Mouse (Mus musculus) CH12.LX (cell line): ENCODE measurements at regions not wholly inside any gene's neighbourhood (a gene's known extent, or its start where the extent isn't known, plus 50 kb on each side); places are given as distances from the start of the nearest gene placed in this dataset.
"Not testable (repeated sequence)": the region's sequence is repeated elsewhere in the genome, so short reads cannot be mapped to it uniquely, and the experiment has no call there.

Experiments used
- DNase-seq: peaks from one replicate; pipeline ENCODE4 v3.0.0-alpha.2; 2013; ENCODE audit errors: extremely low read depth
- H3K27ac ChIP-seq: 2 replicates; pipeline ENCODE4 v1.5.1; 2012; ENCODE audit warnings: low read depth, mild to moderate bottlenecking, control low read depth, moderate library complexity; ENCODE audit not compliant: insufficient read depth
- H3K27me3 ChIP-seq: replicated peaks from 2 replicates; pipeline ENCODE3; 2012; ENCODE audit warnings: inconsistent platforms
- H3K36me3 ChIP-seq, 2 experiments: replicated peaks in 1 of 2; 2 replicates each; pipeline versions ENCODE3 to v1.6.1; 2012; ENCODE audit warnings: inconsistent platforms in 1 of 2, low read length in 1 of 2, mild to moderate bottlenecking in 1 of 2, mixed read lengths in 1 of 2, moderate library complexity in 1 of 2; ENCODE audit not compliant: control insufficient read depth in 1 of 2, insufficient read depth in 1 of 2
- H3K4me1 ChIP-seq, 2 experiments: 2 replicates each; pipeline ENCODE4 v1.6.1; 2012; ENCODE audit warnings: inconsistent platforms in 1 of 2, moderate library complexity in 1 of 2; ENCODE audit not compliant: insufficient read depth in 2 of 2, control insufficient read depth in 1 of 2
- H3K4me2 ChIP-seq: 2 replicates; pipeline ENCODE4 v1.6.1; 2012; ENCODE audit warnings: low read depth, mild to moderate bottlenecking, control low read depth; ENCODE audit not compliant: poor library complexity, insufficient read depth, severe bottlenecking
- H3K4me3 ChIP-seq, 3 experiments: fragments of 150-350 bp in 1 of 3; sonication (generic) in 1 of 3; replicated peaks in 1 of 3; 2 replicates each; pipeline versions ENCODE3 to v1.5.1; 2011 to 2012; ENCODE audit warnings: low read depth in 2 of 3, low read length in 2 of 3, mild to moderate bottlenecking in 2 of 3, moderate library complexity in 2 of 3, control low read depth in 1 of 3, improper control_type of control experiment in 1 of 3, inconsistent platforms in 1 of 3, mixed read lengths in 1 of 3; ENCODE audit not compliant: poor library complexity in 1 of 3
- H3K79me2 ChIP-seq: replicated peaks from 2 replicates; pipeline ENCODE4 v1.6.1; 2012; ENCODE audit warnings: mild to moderate bottlenecking, moderate library complexity; ENCODE audit not compliant: control insufficient read depth, poor library complexity, insufficient read depth, severe bottlenecking; ENCODE audit errors: extremely low read depth
- H3K9ac ChIP-seq: 2 replicates; pipeline ENCODE4 v1.6.1; 2012; ENCODE audit warnings: low read depth, mild to moderate bottlenecking, control low read depth, moderate library complexity; ENCODE audit not compliant: insufficient read depth
- H3K9me3 ChIP-seq: replicated peaks from 2 replicates; pipeline ENCODE3; 2012; ENCODE audit warnings: low read length, inconsistent platforms, mixed read lengths
- BHLHE40 ChIP-seq: IDR thresholded peaks from 2 replicates; pipeline ENCODE4 v1.6.1; 2011; ENCODE audit warnings: mild to moderate bottlenecking, low read depth, low read length, improper control_type of control experiment
- CHD1 ChIP-seq: IDR thresholded peaks from 2 replicates; pipeline ENCODE4 v1.6.1; 2012; ENCODE audit warnings: low read depth, low read length, improper control_type of control experiment, inconsistent platforms
- CHD2 ChIP-seq: IDR thresholded peaks from 2 replicates; pipeline ENCODE4 v1.6.1; 2011; ENCODE audit warnings: low read length, improper control_type of control experiment
- CTCF ChIP-seq, 2 experiments: IDR thresholded peaks in 1 of 2; conservative IDR thresholded peaks in 1 of 2; 2 replicates each; pipeline ENCODE4 v1.5.1; 2011 to 2012; ENCODE audit warnings: low read depth in 2 of 2, low read length in 2 of 2, improper control_type of control experiment in 1 of 2, inconsistent platforms in 1 of 2, mild to moderate bottlenecking in 1 of 2, moderate library complexity in 1 of 2
- E2F4 ChIP-seq: IDR thresholded peaks from 2 replicates; pipeline ENCODE4 v1.6.1; 2011; ENCODE audit warnings: low read depth, low read length, improper control_type of control experiment; ENCODE audit not compliant: insufficient replicate concordance
- ELF1 ChIP-seq: IDR thresholded peaks from 2 replicates; pipeline ENCODE4 v1.6.1; 2014; ENCODE audit warnings: low read depth, mild to moderate bottlenecking, inconsistent platforms, low read length, improper control_type of control experiment
- ETS1 ChIP-seq: conservative IDR thresholded peaks from 2 replicates; pipeline ENCODE4 v1.6.1; 2012; ENCODE audit warnings: low read depth, mild to moderate bottlenecking, inconsistent platforms, low read length, improper control_type of control experiment, moderate library complexity
- HCFC1 ChIP-seq: IDR thresholded peaks from 2 replicates; pipeline ENCODE4 v1.6.1; 2012; ENCODE audit warnings: low read depth, mild to moderate bottlenecking, inconsistent platforms, low read length, improper control_type of control experiment
- IRF4 ChIP-seq: IDR thresholded peaks from 2 replicates; pipeline ENCODE4 v1.6.1; 2014; ENCODE audit warnings: low read depth, mild to moderate bottlenecking, inconsistent platforms, low read length, improper control_type of control experiment
- JUND ChIP-seq: conservative IDR thresholded peaks from 2 replicates; pipeline ENCODE4 v1.6.1; 2011; ENCODE audit warnings: low read depth, low read length, improper control_type of control experiment
- MEF2A ChIP-seq: IDR thresholded peaks from 2 replicates; pipeline ENCODE4 v1.6.1; 2014; ENCODE audit warnings: low read depth, mild to moderate bottlenecking, inconsistent platforms, low read length, improper control_type of control experiment, borderline replicate concordance
- MXI1 ChIP-seq: IDR thresholded peaks from 2 replicates; pipeline ENCODE4 v1.6.1; 2011; ENCODE audit warnings: mild to moderate bottlenecking, low read depth, low read length, improper control_type of control experiment
- MYC ChIP-seq: IDR thresholded peaks from 2 replicates; pipeline ENCODE4 v1.6.1; 2011; ENCODE audit warnings: low read depth, mild to moderate bottlenecking, improper control_type of control experiment, low read length
- NELFE ChIP-seq: IDR thresholded peaks from 2 replicates; pipeline ENCODE4 v1.6.1; 2011; ENCODE audit warnings: low read depth, low read length, improper control_type of control experiment
- PAX5 ChIP-seq: IDR thresholded peaks from 2 replicates; pipeline ENCODE4 v1.6.1; 2012; ENCODE audit warnings: low read length, inconsistent platforms, mixed read lengths
- POLR2A ChIP-seq: IDR thresholded peaks from 2 replicates; pipeline ENCODE4 v1.6.1; 2011; ENCODE audit warnings: low read depth, mild to moderate bottlenecking, improper control_type of control experiment, low read length
- RAD21 ChIP-seq: IDR thresholded peaks from 2 replicates; pipeline ENCODE4 v1.6.1; 2011; ENCODE audit warnings: low read depth, mild to moderate bottlenecking, low read length, improper control_type of control experiment, moderate library complexity
- SMC3 ChIP-seq: IDR thresholded peaks from 2 replicates; pipeline ENCODE4 v1.6.1; 2011; ENCODE audit warnings: low read depth, low read length, improper control_type of control experiment
- TBP ChIP-seq: conservative IDR thresholded peaks from 2 replicates; pipeline ENCODE4 v1.6.1; 2011; ENCODE audit warnings: low read depth, low read length, improper control_type of control experiment
- TCF12 ChIP-seq: IDR thresholded peaks from 2 replicates; pipeline ENCODE4 v1.6.1; 2014; ENCODE audit warnings: low read depth, mild to moderate bottlenecking, inconsistent platforms, low read length, improper control_type of control experiment
- USF1 ChIP-seq: IDR thresholded peaks from 2 replicates; pipeline ENCODE4 v1.6.1; 2014; ENCODE audit warnings: low read depth, mild to moderate bottlenecking, inconsistent platforms, low read length, improper control_type of control experiment
- USF2 ChIP-seq: conservative IDR thresholded peaks from 2 replicates; pipeline ENCODE4 v1.6.1; 2011; ENCODE audit warnings: low read depth, low read length, improper control_type of control experiment
- ZMIZ1 ChIP-seq: IDR thresholded peaks from 2 replicates; pipeline ENCODE4 v1.6.1; 2012; ENCODE audit warnings: low read depth, mild to moderate bottlenecking, inconsistent platforms, low read length, improper control_type of control experiment
- ZNF384 ChIP-seq: IDR thresholded peaks from 2 replicates; pipeline ENCODE4 v1.6.1; 2012; ENCODE audit warnings: low read depth, low read length, improper control_type of control experiment, inconsistent platforms
- dilution Hi-C: fragments of 300-500 bp; cut with MboI; formaldehyde crosslinking; loops from 2 replicates; pipeline ENCODE4 v1.14.3; 2020; ENCODE audit warnings: low sequenced_read_pairs; ENCODE audit not compliant: extremely low pct_unique_long_range_greater_than_20kb, extremely low pct_ligation_motif_present
- in situ Hi-C: fragments of 300-500 bp; cut with MboI; formaldehyde crosslinking; loops from 3 replicates; pipeline ENCODE4 v1.14.3; 2019; ENCODE audit warnings: low sequenced_read_pairs, low pct_ligation_motif_present, low pct_unique_long_range_greater_than_20kb, mixed read lengths

DNA sequence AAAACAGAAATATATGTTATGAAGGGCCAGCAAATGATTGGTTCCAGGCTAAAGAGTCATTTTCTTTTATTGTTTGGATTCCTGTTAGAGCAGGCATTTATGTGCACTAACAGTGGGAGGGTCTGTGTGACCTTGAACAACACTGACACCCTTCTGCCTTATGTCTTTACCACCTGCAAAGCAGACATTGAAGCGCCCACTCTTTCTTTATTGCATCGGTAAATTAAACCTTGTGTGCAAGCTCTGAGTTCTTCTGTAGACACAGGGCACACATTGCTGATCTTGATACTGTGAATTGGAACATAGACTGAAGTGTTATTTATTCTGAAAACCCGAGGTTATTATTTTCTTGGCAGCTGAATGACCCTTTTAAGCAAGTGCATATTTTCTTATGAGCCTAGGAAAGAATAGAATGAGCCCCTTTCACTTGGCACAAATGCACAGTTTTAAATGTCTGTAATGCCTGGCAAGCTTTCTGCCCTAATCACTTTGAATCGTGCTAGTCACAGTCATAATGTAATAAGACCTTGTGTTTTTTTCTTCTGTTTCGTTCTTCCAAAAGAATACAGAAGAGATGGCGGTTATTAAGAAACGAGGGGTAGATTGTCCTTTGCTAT lies 125.1 kb upstream of the Cobl start:
- DNase-seq, result no peak
- TF ChIP-seq JUND (no peak), TBP (no peak), USF2 (no peak), MYC (no peak), MXI1 (no peak), RAD21 (no peak), MEF2A (no peak), ETS1 (no peak)
- no peaks in the 10 kb centered on the region for H3K79me2 ChIP-seq
- no peaks in the 10 kb centered on the region for H3K36me3 ChIP-seq
- H3K27me3 ChIP-seq, result no peaks in the 10 kb centered on the region
- no peak overlapping the region for H3K4me3 ChIP-seq
- H3K9me3 ChIP-seq, result no peaks in the 10 kb centered on the region
- H3K4me2 ChIP-seq, result no peak overlapping the region
- H3K9ac ChIP-seq, result no peak overlapping the region
- dilution Hi-C loops, result no loop called here
- in situ Hi-C loops, result no loop called here
- no peaks in the 10 kb centered on the region for H3K4me1 ChIP-seq
- H3K27ac ChIP-seq, result no peak overlapping the region

DNA sequence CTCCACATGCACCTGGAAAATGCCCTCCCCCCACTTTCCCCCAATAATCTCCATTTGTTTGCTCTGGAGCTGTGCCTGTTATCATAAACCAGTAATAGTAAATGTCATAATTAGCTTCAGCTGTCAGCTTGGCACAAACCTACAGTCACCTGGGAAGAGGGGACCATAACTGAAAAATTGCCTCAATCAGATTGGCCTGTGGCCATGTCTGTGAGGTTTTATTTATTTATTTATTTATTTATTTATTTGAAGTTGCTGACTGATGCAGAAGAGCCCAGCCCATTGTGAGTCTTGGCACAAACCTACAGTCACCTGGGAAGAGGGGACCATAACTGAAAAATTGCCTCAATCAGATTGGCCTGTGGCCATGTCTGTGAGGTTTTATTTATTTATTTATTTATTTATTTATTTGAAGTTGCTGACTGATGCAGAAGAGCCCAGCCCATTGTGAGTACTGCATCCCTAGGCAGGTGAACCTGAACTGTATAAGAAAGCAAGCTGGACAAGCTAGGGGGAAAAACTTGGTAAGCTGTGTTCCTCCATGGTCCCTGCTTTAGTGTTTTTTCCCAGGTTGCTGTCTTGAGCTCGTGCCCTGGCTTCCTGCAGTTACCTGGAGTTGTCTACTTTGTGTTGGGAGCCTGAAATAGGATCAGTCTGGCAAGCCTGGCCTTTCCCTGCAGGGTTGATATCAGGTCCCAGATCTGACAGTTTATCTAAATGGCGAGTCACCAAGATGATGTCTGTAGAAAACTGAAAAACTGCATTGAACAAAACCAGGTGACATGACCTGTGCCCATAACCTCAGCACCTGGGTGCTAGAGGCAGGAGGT lies 120.3 kb upstream of the Cobl start:
- H3K27me3 ChIP-seq, in situ Hi-C loops, DNase-seq, H3K9ac ChIP-seq, H3K36me3 ChIP-seq, H3K4me1 ChIP-seq, H3K9me3 ChIP-seq, H3K79me2 ChIP-seq, H3K4me3 ChIP-seq, H3K4me2 ChIP-seq, H3K27ac ChIP-seq, dilution Hi-C loops: not testable (repeated sequence)

DNA sequence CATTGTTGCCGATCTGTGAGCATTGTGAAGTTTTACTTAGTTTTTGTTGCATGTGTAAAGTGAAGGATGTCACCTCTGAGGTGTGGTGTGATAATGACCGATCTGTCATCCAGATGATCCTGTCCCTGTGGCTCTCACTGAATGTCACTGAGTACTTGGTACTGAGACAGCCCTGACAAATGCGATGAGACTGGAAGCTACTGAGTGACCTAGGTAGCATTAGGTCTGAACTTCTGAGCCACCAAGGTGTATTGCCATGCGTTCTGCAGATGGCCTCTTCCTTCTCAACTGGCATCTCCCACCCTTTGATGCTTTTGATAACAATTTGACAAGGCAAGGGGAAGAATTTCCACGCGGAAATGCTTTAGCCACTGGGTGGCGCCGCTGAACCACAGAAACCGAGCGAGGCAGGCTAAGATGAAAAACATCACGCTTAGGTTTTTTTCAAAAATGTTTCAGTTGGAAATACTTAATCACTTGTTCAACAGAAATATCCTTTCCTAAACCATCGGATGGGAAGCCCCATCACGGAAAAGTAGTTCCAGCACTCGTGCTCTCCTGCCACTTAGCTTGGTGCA lies 114.3 kb upstream of the Cobl start:
- in situ Hi-C loops, result no loop called here
- no peak overlapping the region for H3K4me3 ChIP-seq
- H3K4me2 ChIP-seq, result peak overlapping the region; percentile 62; the same call in 1 of the 2 replicates
- H3K9ac ChIP-seq, result no peak overlapping the region
- peaks cover 0 to 2% of the 10 kb centered on the region in 2 experiments; a peak in 1 of 4 replicates for H3K4me1 ChIP-seq
- no peak overlapping the region for H3K27ac ChIP-seq
- no peaks in the 10 kb centered on the region for H3K79me2 ChIP-seq
- no peaks in the 10 kb centered on the region for H3K36me3 ChIP-seq
- H3K27me3 ChIP-seq, result peaks cover 5% of the 10 kb centered on the region
- peak; percentile 37 for DNase-seq
- H3K9me3 ChIP-seq, result no peaks in the 10 kb centered on the region
- dilution Hi-C loops, result no loop called here
- TF ChIP-seq MXI1 (no peak), IRF4 (no peak), ZMIZ1 (no peak), ELF1 (peak; percentile 24; the same call in 1 of the 2 replicates), USF2 (no peak), ZNF384 (peak; percentile 78), CHD2 (no peak), CHD1 (no peak), RAD21 (peak; percentile 90), USF1 (no peak), SMC3 (peak; percentile 73), CTCF (conservative IDR thresholded peaks at IDR 0.05 in 1 of 2, IDR thresholded peaks at IDR 0.05 in 1 of 2; ENCODE audit: low read depth in 2 of 2, low read length in 2 of 2) (peak; percentile 51 to 85), NELFE (no peak), E2F4 (no peak), JUND (no peak), BHLHE40 (0 out of 2 replicates have a peak, but pooled peaks have one; percentile 4), POLR2A (no peak), TCF12 (no peak), HCFC1 (no peak), PAX5 (no peak)
